Mouse (Mus musculus) embryonic fibroblast, embryonic 13.5 days (primary cell): ENCODE measurements around the gene Ppp3ca.

Experiments
- CTCF ChIP-seq: IDR thresholded peaks from 2 replicates; pipeline ENCODE4 v1.5.1; 2011; ENCODE audit warnings: mild to moderate bottlenecking, control low read depth, low read length, moderate library complexity, borderline replicate concordance; ENCODE audit not compliant: insufficient read depth
- POLR2A ChIP-seq: IDR thresholded peaks from 2 replicates; pipeline ENCODE4 v1.6.1; 2011; ENCODE audit warnings: low read depth, mild to moderate bottlenecking, control low read depth, low read length, moderate library complexity

- TF ChIP-seq POLR2A = no peak
- no peak for TF ChIP-seq CTCF
Measured at GRCm38 (mm10) chr3:136917080-136917479, 247.2 kb downstream of the Ppp3ca start.
